Mouse (Mus musculus): ENCODE results near the gene Tfpt.
"Not testable (repeated sequence)": the region's sequence is repeated elsewhere in the genome, so short reads cannot be mapped to it uniquely, and the experiment has no call there.

The Tfpt gene

DNA sequence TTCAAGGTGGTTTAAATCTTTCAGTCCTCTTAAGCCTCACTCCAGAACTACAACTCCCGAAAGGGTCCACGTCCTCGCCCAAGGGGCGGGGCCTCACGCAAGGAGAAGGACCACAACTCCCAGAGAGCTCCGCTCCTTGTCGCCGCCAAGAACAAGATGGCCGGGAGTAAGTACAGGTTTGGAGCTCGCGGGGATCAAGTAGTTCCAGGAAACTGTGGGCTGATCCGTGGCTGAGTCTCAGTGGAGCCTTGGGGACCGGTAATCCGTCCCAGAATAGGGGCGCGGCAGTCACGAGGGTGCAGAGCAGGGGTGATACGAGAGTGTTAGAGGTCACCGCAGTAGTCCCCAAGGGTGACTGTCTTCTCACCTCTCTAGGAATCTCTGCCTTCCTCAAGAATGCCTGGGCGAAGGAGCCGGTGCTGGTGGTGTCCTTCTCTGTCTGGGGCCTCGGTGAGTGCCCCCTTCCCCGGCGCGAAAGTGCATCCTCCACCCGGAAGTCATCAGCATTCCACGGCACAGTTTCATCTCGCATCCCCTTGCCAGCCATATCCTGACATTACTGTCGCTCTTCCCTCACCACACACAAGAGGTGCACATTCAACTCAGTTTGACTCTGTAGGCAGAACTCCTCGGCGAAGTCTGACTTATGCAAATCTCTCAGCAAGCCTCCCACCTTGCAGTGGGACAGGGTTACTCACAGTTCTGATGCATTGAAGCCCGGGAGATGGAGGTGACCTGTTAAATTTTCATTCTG is 12.3 kb downstream of the Tfpt start, which contains the start of gene Ndufa3:
TSS of gene Ndufa3 (plus strand) at position 132 of the 754 bp plus-strand sequence.
- peak; percentile 61 to 91 for DNase-seq (ENCODE audit: low spot score in 2 of 2)

DNA sequence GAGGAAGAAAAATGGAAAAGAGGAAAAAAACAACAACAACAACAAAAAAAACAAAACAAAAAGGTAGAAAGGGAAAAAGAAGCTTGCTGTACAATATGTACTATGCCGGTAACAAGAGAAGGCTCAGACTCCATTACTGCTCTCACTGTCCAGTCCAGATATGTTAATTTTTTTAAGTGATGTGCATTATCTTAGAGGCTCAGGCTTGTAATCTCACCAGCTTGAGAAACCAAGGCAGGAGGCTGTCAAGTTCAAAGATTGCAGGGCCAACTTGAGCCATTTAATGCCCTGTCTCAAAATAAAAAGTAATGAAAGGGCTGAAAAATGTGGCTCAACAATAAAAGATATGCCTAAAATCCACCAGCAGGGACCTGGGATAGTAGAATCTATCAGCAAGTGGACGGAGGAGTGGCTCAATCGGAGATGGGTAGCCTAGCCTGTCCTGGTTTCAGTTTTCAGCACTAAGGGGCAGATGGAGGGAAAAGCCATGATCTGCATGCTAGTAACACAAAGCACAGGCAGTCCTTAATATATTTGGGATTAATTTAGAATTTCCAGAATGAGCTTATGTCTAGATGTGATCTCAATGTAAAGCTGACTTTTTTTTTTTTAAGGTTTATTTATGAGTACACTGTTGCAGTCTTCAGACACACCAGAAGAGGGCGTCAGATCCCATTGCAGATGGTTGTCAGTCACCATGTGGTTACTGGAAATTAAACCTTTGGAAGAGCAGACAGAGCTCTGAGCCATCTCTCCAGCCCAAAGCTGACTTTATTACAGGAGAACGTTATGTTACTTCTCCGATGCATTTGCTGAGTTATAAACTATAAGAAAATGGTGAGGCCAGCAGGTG is 13.1 kb downstream of the Tfpt start:
- peak in 1 of 2 experiments; percentile 43 for DNase-seq (ENCODE audit: low spot score in 2 of 2)

DNA sequence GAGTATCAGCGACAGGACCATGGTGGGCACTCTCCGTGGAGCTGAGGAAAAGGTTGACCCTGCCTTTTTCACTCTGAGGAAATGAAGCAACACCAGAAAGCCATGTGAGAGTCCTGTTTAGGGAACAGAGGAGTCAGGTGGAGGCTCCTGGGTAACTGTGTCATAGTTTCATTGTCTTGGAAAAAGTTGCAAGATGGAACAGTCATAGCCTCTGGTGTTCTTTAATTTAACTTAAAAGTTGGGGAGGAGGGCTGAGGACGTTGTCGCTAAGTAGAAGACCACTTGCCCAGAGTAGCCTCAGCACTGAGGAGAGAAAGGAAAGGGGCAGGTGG is 13.7 kb downstream of the Tfpt start, which contains the start of gene Oscar:
TSS of gene Oscar (minus strand) at position 101 of the 332 bp plus-strand sequence.
- DNase-seq (ENCODE audit: low spot score in 2 of 2): no peak

DNA sequence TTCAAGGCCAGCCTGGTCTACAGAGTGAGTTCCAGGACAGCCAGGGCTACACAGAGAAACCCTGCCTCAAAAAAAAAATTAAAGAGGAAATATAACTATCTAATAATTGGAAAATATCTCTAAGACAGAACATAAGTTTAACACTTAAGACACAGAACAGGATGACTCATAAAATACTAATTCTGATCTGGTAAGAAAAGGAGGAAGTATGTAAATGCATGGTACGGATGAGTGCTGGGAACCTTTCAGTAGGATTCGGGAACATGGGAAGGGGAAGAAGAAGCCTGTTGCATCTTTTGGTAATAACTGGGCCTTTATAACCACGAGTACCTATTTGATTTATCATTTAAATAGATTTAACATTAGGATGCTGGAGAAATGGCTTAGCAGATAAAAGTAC is 15.7 kb downstream of the Tfpt start:
- no peak for DNase-seq (ENCODE audit: low spot score in 2 of 2)

DNA sequence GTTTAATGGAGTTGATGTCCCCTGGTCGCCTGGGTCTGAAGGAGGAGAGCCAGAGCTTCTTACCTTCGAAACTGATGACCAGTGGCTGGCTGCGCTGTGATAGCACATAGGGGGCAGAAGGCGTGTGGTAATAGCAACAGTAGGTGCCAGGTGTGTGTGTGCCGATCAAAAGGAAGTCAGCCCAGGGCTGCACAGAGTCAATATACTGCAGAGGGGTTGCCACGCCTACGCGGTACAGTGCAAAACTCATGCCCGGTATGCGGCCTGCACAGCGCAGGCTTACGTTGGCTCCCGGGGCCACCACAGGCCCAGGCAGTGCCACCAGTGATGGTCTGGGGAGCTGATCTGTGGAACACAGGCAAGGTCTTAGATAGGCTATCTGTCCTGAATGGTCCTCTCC is 18.7 kb downstream of the Tfpt start:
- no peak for DNase-seq (ENCODE audit: low spot score in 2 of 2)

DNA sequence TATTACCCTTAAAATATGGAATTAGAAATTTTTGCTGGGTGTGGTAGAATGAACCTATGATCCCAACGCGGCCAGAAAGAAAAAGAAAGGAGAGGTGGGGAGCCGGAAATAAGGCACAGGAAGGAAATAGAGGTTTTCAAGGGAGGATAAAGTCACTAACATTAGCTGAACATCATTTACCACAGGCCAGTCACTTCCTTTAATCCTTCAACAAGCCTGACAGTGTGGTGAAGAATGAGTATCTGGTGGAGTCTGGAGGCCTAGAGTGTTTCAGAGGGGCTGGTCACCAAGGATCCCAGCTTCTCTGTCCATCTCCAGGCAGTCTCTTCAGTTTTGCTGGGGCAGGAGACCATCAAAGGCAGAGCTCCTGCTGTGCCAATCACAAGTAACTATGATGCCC is 19.3 kb downstream of the Tfpt start:
- no peak for DNase-seq (ENCODE audit: low spot score in 2 of 2)

DNA sequence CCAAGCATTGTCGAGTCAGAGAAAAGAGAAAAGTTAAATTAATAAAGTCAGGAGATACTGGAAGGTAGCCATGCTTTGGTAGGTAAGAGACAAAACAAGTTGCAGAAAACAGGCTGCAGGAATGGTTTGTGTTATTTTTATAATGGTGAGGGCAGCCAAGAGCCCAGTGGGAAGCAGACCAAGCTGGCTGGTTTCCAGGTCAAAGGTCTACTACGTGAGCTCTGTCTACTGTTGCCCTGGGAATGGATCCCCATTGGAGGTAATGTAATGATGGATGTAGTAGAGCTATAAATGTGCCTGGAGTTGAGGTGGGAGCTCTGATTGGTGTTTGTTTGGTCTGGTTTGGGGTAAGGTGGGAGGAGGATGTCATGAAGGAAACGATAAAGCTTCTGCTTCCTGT is 20.6 kb downstream of the Tfpt start:
- no peak for DNase-seq (ENCODE audit: low spot score in 2 of 2)

DNA sequence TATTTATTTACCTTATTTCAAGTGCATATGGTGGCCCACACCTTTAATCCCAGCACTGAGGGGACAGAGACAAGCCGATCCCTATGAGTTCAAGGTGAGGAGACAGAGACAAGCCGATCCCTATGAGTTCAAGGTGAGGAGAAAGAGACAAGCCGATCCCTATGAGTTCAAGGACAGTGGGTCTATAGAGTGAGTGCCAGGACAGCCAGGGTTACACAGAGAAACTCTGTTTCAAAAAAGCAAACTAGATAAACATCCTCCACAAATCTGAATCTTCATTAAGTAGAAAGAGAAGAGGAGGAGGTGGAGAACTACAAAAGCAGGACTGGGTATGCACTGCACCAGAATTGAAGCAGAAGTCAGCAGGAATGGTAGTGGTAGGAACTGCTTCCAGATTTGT is 21.1 kb downstream of the Tfpt start:
- DNase-seq (ENCODE audit: low spot score in 2 of 2): no peak

DNA sequence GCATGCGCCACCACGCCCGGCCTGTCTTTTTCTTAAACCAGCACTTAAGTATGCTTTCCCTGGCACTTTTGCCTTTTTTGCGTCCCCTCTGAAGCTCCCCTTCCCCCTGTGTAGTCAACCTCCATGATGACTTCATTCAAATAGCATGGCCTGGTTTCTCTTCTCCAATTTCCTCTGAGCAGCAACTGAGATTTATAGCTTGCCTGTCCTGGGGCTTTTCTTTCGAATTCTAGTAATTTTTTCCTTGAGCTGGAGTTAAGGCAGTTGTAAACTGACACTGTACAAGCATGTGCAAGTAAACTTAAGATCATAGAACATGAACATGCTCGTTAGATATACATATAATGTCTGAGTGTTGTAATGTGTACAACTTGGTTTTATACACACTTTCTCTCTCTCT is 22.3 kb downstream of the Tfpt start:
- no peak for DNase-seq (ENCODE audit: low spot score in 2 of 2)

DNA sequence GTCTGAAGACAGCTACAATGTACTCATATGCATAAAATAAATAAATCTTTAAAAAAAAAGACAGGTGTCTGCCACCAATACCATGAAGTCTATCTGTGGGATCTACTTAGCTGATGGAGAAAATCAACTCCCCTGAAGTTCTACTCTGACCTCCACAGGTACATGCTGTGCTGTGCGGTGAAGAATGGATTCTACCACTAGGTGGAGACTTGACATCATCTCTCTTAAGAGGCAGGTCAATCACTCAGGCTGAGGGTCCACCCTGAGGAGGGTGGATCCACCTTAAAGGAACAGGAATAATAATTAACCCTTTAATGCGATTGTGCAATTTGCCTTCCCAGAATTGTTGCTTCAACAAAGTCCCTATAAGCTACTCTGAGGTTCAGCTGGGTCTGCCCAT is 22.9 kb downstream of the Tfpt start:
- no peak for DNase-seq (ENCODE audit: low spot score in 2 of 2)

DNA sequence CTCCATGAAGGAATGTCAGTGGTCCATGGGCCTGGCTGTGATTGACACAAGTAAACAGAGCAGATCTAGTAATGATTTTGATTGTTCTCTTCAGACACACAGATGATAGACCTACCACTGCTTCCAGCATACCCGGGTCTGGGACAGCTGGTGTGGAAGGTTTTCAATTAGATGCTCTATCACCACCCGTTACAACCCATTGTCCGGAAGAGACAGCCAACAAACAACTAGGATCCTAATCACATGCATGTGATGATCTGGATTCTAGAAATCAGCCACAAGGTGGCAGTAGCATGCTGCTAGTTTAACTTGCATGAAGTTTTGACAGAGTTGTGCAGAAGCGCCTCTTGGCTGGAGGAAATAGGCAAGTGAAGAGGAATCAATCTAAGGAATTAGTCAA is 28.6 kb downstream of the Tfpt start:
- DNase-seq (ENCODE audit: low spot score in 2 of 2): peak; percentile 34 to 69

DNA sequence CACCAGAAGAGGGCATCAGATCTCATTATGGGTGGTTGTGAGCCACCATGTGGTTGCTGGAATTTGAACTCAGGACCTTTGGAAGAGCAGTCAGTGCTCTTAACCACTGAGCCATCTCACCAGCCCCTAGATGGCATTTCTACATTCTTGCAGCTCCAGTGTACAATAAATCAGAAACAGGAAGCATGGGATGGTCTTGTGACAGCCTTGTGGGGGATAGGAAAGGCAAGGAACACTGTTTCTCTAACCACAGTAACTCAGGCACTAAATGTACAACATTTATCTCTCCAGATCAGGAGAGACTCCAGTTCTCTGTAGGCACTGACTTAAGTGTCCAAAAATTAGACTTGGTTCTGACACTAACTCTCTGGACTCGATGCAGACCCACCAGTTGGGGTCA is 32.0 kb downstream of the Tfpt start:
- DNase-seq (ENCODE audit: low spot score in 2 of 2): not testable (repeated sequence)

DNA sequence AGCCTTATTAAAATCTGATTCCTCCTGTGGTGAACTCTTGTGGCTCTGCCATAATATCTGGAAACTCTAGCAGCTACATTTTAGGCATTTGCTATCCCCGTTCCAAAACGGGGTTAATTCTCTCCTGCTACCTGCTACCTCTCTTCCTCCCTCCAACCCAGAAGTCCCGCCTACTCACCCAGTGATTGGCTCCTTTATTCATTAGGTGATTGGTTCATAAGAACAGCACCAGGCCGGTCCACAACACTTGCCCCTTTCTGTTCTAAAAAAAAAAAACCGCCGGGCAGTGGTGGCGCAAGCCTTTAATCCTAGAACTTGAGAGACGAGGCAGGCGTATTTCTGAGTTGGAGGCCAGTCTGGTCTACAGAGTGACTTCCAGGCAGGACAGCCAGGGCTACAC is 34.6 kb downstream of the Tfpt start:
- DNase-seq (ENCODE audit: low spot score in 2 of 2): peak in 1 of 2 experiments; percentile 38

DNA sequence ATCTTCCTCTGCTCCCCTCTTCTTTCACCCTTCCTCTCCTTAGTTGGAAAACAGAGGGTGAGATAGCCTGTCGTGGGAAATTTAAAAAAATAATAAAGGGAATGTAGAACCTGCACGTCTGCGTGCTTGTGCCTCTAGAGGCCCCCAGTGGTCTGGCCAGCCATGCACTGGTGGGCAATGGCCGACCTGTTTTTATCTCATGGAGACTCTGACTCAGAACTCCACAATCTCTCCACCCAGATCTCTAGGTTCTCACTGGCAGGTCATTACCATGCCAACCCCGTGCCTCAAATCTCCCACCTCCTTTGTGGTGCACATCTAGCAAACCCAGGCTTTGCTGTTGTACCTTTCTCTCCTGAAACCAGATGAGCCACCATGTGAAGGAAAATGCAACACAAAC is 35.0 kb downstream of the Tfpt start:
- no peak for DNase-seq (ENCODE audit: low spot score in 2 of 2)

DNA sequence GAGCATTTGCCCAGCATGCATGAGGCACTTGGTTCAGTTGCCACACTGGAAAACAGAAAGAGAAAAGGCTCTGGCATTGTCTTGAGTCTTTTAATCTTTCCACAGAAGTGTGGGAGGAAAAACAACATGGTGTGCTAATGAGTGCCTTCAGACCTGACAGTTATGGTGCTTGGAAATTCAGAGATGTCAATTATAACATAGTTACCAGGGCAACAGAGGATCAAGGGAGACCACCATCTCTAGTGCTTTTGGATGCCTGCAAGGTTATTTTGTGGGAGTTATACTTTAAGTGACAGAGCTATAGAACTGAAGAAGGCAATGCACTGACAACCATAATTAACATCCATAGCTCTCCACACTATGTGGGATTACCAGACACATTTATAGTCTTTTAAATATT is 35.9 kb downstream of the Tfpt start:
- no peak for DNase-seq (ENCODE audit: low spot score in 2 of 2)

DNA sequence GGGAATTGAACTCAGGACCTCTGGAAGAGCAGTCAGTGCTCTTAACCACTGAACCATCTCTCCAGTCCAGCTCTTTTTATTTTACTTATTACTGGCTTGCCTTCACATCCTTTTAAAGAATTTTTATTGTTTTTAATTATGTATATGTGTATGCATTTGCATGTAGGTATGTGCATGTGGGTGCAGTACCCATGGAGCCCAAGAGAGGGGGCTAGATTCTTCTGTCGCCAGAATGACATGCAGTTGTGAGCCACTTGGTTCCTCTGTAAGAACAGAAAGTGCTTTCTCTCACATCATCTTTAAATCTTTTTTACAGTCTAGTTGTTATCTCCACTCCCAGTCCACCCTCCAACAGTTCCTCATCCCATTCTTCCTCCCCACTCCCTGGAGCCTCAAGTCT is 38.2 kb downstream of the Tfpt start:
- no peak for DNase-seq (ENCODE audit: low spot score in 2 of 2)

DNA sequence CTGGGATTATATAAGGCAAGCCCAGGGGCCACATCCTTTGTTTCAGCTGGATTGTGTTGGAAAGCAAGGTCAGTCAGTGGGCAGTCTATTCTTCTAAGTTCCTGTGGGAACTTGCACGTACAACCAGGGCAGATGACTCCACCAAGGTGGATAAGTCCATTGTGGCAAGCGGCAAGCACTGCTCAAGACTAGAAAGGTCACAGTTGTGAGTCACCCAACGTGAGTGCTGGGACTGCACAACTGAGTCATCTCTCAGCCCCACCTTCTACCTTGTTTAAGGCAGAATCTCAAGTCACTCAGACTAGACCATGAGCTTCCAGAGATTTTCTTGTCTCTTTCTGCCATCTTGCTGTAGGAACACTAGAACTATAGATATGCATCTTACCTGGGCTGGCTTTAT is 39.2 kb downstream of the Tfpt start:
- no peak for DNase-seq (ENCODE audit: low spot score in 2 of 2)

DNA sequence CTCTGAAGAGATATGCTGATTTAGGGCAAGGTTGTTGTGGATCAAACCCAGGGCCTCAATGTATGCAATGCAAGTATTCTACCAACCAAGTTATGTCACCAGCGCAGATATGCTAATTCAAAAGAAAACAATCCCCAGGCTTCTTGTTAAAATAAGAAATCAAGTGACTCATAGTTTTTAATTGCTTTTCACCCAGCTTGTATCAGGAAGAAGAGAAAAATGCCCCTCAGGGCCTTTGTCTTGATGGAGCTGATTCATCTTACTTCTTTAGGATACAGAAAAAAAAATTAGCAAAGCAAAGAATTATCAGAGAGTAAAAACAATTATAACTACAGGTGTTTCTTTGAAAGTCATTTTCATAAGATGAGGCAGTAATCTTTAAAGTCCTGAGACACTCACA is 42.4 kb downstream of the Tfpt start:
- no peak for DNase-seq (ENCODE audit: low spot score in 2 of 2)

DNA sequence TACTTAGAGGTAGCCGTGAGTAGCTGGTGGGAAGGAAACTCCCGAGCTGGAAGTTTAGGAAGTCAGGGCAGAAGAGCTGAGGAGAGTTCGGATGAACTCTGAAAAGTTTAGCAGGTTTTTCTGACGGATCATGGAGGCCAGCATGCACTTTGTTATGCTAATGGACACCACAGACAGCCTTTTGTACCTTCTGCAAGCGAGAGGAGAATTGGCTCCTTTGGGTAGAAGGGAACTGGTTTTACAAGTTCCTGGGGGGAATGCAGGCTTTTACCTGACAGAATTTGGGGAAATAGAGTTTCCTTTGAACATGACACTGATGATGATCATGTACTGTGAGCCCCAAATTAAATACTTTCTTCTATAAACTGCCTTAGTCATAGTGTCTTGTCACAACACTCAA is 43.5 kb downstream of the Tfpt start:
- DNase-seq (ENCODE audit: low spot score in 2 of 2): no peak

DNA sequence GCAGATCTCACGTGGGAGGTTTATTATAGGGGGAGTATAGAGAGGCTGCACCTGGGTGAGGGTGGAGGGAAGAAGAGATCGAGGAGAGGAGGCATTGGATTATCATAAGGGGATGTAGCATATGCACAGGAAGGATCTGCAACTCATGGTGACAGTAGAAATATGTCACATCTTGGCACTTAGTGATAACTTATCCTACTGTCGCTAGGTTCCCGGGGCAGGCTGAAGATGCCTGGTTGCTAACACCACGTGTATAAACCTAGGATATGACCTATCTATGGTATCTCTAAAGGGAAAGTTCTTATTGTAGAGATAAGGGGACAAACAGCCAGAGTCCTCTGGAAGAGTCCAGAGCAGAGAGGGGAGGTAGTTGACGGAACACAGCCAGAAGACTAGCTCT is 44.0 kb downstream of the Tfpt start:
- no peak for DNase-seq (ENCODE audit: low spot score in 2 of 2)

DNA sequence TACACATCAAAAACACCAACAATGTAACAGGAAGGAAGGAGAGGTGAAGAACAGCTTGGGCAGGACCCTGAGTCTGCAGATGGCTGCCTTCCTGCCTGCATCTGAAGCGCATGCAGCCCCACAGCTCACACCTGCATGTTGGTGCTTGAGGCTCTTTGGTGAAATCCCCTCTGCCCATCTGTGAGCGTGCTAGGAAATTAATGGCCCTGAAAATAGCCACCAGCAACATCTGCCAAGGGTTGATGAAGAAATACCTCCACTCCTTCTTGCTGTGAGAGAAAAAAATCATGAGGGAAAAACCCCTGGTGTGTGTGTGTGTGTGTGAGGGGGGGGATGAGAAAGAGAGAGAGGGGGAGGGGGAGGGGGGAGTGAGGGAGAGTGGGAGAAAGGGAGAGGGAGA is 49.7 kb downstream of the Tfpt start:
- no peak for DNase-seq (ENCODE audit: low spot score in 2 of 2)

DNA sequence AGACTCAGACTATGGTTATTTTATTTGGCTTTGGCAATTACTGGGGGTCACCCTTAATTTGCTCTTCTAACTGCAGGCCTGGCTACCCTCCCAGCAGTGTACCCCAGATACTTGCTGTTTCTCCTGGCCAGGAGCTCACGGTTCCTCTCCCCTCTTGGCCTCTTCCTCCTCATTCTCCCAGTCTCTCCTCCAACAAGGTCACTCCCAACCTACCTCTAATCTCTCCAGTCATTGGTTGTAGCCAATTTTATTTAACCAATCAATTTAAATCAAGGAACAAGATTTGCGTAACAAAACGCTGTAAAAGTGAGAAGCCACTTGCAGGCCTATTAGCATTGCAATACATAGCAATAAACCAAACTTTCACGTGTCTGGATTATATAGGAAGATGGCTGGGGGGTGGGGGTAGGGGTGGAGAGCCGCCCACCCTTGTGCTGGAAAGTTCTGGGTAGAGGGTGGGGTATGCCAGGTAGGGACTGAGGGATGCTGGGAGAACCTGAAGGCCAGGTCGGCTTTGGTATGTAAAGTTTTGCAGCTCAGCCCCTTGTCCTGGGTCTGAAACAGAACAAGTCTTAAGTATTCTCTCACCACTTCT is 50.7 kb downstream of the Tfpt start:
- DNase-seq (ENCODE audit: low spot score in 2 of 2): no peak

DNA sequence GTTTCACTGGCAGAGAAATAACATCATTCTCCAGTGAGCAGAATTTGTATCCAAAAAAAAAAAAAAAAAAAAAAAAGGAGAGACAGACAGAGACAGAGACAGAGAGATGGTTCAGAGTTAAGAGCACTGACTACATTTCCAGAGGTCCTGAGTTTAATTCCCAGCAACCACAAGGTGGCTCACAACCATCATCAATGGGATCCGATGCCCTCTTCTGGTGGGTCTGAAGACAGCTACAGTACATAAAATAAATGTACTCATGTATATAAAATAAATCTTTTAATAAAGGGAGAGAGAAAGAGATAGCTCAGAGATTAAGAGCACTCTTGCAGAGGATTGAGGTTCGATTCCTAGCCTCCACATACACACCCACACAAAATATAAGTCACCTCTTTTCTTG is 51.5 kb downstream of the Tfpt start:
- DNase-seq (ENCODE audit: low spot score in 2 of 2): no peak

Measured in spleen, postnatal 10 days (tissue).